Mouse (Mus musculus) cerebellum, adult 11-12 months (tissue): ENCODE results near the gene Kif9.

Experiments
- DNase-seq: peaks from one replicate; pipeline ENCODE4 v3.0.0; 2022

The Kif9 gene

DNA sequence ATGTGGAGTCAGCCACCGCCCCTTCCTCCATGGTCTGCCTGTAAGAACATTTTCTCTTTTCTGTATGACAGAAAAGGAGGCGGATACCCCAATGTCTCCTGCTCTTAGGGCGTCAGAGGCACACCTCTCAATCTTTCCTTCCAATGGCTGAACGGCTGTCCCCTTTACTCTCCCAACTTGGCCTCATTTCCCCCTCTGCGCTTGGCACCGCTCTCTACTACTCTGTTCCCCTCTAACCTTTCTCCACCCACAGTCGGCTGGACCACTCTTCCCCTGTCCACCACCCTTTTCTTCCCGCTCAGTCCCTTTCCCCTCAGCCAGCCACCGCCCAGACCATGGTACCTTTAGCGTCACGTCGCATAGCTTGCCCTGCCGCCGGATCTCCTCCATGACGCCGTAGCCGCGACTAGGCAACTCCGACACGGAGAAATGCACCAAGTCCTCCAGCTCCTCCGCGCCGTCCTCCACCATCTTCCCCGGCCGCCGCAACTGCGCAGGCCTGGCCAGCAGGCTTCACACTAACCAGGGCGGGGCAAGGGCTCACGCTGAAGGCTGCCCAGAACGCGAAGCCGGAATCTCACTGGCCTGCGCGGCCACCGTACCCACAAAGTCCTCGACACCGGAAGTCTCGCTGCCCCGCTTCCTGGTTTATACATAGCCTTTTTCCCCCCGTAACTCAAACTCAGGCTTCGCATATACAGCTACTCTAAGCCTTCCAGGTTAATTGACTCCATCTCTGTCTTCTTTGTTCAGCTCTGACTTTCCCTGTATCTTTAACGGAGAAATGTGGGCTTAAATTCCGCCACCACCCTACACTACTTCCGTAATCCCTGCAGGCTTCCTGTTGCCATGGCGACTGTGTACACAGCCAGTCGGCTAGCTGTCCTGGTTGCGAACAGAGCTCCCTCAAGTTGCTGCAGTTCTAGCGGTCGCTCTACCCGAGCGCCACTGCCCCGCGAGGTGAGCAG lies at the start of gene Kif9, which contains the start of gene Klhl18:
Kif9 (plus strand) TSS at position 835 of the 968 bp plus-strand sequence.
Klhl18 (minus strand) TSS at position 571 of the 968 bp plus-strand sequence.
- peak; percentile 96 for DNase-seq

DNA sequence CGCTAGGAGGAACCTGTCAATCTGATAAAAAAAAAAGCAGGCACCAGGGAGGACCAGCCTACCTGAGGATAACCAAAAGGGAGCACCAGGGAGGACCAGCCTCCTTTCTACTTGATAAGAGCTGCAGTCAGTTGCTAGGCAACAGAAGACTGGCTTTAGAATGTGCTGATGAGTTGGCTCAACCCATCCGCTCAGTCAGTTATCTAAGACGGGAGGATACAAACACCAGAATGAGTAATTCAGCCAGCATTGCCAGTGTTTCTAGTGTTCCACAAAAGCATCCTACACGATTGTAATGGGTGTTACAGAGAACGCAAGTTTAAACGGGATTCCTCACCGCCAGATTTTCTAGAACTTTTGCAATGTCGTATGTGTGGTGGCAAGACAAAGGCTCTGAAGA lies 45.5 kb upstream of the Kif9 start:
- DNase-seq: no peak

DNA sequence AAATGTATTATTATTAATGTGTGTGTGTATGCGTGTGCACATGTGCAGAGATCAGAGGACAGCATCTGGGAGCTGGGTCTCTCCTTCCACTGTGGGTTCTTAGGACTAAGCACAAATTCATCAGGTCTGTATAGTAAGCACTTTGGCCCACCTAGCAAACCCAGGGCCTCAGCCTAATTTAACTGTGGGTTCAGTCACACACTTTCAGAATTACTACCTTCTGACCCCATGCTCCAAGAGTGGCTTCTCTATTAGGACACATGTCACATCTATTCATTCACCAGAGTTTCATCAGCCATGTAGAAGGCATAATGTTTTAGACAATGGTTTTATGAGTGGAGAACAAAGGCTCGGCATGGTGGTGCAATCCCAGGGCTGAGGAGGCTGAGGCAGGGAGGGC lies 43.7 kb upstream of the Kif9 start:
- no peak for DNase-seq

DNA sequence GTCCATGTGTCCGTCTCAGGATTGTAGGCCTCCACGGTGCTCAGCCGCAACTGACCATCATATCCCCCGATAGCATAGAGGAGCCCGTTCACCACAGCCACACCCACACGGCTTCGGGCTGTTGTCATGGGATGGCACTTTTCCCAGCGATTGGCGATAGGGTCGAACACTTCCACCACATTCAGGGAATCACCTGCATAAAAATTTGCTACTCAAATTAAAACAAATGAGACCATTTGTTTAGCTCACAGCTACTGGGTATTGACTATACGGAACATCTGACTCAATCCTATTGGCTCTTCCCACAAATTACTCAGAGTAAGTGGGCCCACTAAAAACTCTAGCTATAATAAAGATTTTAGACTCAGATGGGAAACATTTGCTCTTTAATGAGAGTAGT lies 40.7 kb upstream of the Kif9 start:
- no peak for DNase-seq

DNA sequence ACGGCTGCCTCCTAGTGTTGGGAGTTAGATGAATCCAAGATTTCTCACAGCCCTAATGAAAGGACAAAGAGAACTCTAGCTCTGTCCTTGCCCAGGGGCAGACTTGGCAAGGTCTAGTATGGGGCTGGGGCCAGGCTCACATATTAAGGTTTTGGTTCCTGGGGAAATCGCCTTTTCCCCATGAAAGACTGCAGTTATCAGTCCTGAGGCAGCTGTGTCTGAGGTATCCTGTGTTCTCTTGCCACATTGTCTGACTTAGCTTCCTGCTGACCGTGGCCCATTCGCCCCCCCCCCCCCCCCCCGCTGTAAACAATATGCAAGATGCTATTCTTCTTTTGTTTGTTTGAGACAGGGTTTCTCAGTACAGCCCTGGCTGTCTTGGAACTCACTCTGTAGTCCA lies 36.7 kb upstream of the Kif9 start:
- no peak for DNase-seq

DNA sequence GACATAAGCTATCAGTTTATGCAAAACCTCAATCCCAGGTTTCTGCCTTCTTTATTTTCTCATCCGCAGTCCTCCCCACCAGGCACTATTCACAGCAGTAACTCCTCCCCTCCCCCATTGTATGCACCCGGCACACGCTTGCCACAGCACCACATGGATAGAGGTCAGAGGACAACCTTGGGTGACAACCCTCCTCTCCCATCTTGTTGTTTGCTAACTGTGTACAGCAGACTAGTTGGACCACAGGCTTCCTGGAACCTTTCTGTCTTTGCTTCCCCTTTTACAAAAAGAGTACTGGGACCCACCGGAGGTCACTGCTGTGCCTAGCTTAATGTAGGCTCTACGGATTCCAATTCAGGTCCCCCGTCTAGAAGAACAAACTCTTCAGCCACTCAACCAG lies 36.2 kb upstream of the Kif9 start:
- no peak for DNase-seq

DNA sequence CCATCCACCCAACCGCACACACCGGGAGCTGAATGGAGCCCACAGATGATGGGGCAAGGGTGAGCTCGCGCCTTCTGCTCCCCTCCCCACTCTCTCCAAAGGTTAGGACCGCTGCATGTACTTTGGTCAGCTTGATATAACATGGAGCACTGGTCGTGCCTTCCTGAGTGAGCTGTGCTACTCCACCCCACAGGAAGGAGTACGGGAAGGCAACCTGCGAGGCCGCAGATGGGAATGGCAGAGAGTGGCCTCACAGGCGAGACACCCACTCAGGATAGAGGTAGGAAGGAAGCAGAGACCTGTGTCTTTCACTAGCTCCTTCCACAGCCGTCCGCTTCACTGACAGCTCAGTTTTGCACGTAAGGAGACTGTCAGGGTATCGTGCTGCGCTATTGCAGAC lies 28.4 kb upstream of the Kif9 start:
- DNase-seq: no peak

DNA sequence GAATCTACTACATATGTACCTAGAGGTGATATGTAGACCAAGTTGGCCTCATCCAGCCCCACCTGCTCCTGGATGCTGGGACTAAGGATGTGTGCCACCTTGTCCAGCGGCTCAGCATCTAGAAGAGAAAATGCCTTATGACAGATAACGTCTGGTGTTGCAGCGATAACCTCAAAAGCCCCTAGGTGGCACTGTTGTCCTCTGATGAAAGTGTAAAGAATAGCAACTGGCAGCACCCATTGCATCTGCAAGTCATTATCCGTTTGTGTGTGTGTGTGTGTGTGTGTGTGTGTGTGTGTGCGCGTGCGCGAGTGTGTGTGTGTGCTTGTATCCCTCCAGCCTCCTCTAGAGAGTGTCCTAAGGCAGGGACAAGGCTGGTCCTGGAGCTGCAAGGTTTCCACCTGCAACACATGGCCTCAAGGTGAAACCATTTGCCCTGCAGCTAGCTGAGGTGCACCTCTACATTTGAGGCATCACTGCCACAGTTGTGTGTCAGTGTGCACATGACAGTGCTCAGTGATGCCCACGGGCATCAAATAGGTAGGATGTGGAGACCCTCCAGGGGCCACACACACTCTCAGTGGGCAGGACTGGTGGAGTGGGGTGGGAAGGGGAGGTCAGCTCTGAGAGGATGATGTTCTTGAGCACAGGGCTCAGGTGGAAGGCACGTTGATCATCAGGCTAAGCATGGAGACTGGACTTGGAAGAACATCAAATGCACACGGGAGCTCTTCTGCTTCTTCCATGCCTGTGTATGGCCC lies 27.7 kb upstream of the Kif9 start:
- peak; percentile 61 for DNase-seq

DNA sequence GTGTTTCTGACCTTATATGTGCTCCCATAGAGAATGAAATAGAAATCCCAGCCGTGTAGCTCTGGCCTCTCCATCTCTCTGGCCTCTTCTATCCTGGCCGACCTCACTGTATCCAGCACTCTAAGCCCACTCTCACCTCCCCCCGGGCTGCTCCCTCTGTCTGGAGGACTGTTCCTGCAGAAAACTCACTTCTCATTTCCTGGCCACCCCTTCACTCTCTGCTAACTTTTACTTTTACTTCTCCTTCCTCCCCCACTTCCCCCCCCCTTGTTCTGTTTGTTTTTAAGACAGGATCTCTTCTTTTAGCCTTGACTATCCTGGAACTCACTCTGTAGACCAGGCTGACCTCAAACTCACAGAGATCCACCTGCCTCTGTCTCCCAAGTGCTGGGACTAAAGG lies 24.2 kb upstream of the Kif9 start:
- DNase-seq: no peak

DNA sequence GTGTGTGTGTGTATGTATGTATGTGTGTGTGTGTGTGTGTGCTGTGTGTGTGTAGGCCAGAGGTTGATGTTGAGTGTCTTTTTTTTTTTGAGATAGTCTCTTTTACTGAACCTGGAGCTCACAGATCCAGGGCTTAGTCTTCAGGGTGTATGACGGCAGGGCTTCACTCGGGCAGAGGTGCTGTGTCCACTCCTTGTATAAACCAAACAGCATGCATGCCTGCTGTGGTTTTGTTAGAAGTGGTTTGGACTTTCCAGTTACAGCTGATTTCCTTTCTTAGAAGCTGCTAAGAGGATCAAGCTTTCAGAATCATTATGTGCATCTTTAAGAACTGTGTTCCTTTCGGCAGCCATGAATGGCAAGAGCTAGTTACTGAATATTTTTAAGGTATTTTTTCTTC lies 18.8 kb upstream of the Kif9 start:
- no peak for DNase-seq

DNA sequence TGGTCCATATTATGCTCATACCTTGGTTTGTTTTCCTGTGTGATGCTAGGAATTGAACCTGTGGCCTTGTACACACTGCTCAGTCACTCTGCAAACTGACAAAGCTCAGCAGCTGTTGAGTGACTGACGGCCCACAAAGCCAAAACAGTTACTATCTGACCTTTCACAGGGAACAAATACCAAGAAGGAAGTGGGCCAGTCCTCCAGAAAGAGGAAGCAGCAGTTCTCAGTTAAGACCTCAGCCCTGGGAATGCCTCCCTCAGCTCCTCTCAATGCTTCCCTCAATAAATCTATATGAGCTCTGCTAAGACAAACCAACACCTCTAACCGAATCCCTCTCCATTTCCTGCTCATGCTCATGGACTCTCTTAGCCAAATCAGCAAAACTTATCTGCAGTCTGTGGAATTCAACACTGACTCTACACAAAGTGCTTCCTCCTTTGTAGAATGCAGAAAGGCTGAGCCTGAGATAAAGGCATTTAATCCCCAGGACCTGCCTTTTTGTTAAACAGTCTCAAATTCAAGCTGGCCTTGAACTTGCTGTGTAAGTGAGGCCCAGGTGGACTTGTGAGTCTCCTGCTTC lies 17.5 kb upstream of the Kif9 start:
- no peak for DNase-seq

DNA sequence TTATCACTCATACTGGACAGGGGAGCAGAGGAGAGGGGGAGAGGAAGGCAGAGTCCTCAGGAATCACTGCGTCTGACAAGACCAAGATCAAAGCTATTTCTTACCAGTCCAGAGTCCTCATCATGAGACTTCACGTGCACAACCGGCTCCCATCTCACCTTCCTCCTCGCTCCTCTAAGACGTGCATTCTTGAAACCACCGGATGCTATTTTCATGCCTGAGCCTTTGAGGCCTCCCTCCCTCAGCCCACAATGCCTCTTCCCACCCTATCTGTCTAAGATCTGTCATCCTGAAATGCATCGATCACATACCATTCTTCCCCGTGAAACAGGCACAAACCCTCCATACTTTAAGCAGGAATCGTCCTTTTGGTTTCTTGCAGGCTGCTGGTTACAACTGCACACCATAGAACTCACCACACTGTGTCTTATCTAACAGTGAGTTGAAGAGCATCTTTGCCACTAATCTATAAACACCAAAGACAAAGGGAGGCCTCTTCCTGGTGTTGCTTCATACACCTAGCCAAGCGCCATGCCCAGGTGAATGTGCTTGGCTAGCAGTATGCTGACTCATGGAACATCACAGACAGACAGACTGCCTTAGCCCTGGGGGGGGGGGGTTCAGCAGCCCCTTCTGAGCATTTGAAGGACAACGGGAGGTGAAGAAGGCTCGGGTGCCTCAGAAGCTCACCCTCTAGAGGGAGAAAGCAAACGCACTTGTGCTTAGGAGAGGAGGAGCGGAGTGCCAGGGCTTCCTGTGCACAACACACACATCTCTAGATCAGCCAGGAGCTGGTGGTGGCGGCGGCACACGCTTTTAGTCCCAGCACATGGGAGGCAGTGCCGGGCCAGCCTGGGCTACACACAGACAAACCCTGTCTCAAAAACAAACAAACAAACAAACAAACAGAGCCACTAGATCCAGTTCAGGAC lies 15.6 kb upstream of the Kif9 start:
- no peak for DNase-seq

DNA sequence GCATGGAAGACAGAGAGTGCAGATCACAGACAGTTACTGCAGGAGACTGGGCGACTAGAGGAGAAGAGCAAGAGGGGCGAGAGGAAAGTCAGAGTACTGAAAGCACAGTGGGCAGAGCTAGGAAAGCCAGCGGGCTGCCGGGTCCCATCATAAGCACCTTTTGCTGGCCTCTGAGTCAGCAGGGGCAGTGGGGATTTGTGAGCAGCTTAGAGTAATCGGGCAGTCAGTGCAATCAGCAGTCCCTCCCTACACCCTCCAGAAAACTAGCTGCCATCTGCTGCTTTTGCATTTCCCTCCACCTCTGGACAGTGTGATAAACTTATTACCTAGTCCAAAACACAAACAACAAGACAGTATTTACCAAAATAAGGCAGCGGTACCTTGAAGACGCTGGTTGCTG lies 14.4 kb upstream of the Kif9 start:
- no peak for DNase-seq

DNA sequence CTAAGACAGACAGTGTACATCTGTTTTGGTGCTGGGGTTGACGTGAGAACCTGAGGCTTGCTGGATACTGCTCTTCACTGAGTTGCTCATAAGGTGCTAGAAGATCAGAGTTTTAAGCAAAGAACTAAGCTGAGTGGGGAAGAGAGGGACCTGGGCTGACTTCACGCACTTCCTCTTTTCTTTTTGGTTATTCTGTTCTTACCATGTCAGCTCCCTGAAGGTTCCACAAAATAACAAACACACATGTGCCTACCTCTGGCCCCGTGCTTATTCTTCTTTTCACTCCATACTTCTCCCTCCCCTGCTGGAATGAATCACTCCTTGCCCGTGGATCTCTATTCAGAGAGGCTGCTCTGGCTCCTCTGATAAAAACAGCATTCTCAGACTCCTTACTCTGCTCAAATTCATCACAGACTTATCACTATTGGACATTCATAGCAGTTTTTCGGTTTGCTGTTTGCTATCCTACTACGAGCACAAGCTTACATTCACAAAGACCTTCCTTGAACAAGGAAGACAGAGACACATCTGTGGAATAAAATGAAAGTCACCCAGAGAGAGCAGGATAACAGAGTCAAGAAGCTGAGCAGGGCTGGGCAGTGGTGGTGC lies 12.7 kb upstream of the Kif9 start:
- no peak for DNase-seq

DNA sequence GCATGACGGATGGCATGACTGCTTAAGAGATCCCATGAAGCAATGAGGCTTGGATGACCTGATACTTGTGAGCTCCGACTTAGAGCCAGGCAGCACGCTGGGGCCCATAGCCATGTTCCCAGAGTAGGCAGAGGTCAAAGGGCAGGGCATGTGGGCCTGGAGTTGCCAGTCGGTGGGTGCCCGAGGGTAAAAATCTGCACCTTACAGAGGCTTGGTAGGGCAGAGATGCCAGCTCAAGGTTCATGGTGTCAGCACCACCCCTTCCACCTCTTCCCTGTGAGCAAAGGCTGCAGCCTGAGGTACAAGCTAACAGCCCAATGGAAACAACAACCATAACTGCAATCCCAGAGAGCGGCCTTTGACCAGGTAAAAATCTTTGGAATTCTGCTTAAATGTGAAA lies 11.4 kb upstream of the Kif9 start:
- DNase-seq: no peak

DNA sequence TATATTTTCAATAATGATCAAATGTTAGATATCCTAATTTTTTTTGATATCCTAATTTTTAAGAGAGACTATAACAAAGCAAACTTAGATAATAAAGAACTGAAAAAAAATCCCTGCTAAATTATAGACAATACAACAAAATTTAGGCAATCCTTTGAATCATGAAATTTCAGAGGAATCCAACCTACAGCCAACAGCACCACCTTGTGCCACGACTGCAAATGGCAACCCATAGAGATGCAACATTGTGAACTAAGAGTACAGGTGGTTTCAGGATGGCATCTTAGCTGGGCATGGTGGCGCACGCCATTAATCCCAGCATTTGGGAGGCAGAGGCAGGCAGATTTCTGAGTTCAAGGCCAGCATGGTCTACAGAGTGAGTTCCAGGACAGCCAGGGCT lies 10.6 kb upstream of the Kif9 start:
- DNase-seq: no peak

DNA sequence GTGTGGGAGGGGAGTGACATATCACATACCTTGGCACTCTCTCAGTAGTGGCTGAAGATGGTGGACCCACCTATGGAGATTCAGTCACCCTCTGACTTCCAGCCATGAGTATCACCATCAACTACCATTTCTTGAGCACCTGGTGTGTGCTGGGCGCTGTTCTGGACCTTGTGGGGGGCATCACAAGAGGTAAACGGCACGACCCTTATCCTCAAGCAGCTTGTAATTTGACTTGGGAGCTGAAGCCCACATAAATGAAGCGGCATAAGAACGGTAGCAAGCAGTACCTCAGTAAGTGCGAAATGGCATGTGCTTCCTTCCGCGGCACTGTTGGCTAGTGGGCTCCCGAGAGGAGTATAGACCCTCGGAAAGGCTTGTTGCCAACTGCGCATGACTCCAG lies 1.2 kb downstream of the Kif9 start:
- DNase-seq: peak; percentile 16

DNA sequence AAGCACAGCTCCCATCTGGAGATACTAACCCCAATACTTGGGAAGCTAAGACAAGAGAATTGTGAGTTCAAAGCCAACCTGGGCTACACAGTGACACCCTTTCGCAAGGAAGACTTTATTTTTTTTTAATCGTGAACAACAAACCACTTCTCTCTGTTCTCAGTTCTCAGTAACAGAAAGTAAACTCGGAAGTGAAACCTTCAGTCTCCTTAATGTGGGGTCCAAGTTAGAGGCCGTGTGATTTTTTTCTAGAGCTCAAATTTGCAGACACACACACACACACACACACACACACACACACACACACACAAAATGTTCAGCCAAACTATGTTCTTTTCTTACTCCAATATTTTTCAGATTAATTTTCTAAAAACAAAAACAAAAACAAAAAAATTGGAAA lies 1.9 kb downstream of the Kif9 start:
- DNase-seq: no peak

DNA sequence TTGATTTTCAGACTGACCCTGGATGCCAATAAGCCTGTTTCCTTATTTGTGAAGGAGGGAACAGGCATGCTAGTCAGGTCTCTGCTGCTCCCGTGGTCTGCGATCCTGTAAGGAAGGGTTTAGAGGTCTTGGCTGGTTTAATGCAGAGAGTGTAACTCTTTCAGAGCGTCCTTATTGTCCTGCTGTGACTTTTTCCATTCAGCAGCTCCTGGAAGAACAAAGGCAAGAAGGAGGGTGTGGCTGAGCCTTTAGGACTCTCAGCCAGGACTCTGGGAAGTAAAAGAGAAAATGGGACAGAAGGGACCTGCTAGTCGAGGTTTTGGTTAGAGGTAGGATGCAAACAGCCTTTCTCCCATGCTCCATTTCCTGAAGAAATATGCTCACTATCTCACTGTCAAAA lies 12.1 kb downstream of the Kif9 start:
- no peak for DNase-seq

DNA sequence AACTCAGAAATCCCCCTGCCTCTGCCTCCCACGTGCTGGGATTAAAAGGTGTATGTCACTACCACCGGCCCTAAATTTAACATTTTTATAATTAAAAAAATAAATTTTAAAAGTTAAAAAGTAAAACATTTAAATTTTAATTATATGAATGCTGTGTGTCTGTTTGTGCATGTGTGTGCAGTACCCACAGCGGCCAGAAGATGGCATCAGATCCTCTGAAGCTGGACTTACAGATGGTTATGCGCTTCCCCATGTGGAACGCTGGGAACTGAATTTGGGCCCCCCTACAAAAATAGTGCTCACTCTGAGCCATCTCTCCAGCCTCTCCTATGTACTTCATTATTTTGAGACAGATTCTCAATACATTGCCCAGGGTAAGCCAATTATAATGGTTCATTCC lies 14.2 kb downstream of the Kif9 start:
- no peak for DNase-seq

DNA sequence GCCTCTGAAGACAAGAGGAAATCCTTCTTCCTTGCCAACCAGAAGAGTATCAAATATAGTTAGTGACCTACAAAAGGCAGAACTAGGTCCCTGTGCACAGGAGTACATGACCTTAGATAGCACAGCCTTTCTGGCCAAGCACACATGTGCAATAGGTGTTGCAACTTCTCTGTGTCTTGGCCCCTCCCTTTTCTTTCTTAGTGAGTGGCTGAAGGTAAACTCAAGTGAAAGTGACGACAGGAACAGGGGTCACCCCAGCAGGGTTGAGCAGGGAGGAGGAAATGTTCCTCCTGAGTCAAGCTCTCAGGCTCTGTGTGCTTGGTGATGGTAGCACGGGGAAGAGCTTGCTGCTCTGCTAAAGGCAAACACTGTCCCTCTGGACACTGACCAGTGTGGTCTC lies 49.0 kb downstream of the Kif9 start:
- DNase-seq: no peak
